Mouse (Mus musculus) C2C12 (cell line): ENCODE data around the gene Uri1.

Experiments
- CTCF ChIP-seq: IDR thresholded peaks from one replicate; pipeline ENCODE4 v1.5.1; 2011; ENCODE audit not compliant: control insufficient read depth, insufficient read depth, insufficient read length
- MAX ChIP-seq: IDR thresholded peaks from one replicate; pipeline ENCODE4 v1.6.1; 2011; ENCODE audit warnings: mild to moderate bottlenecking, control low read depth
- MYOD1 ChIP-seq: IDR thresholded peaks from one replicate; pipeline ENCODE4 v1.6.1; 2011; ENCODE audit warnings: low read depth; ENCODE audit not compliant: control insufficient read depth, insufficient read length
- USF1 ChIP-seq: IDR thresholded peaks from one replicate; pipeline ENCODE4 v1.6.1; 2011; ENCODE audit warnings: low read depth, mild to moderate bottlenecking, control low read depth, moderate library complexity

- no peak for TF ChIP-seq CTCF
- no peak for TF ChIP-seq USF1
- TF ChIP-seq MYOD1: no peak
- TF ChIP-seq MAX: no peak
Measured at GRCm38 (mm10) chr7:38012811-38013210, 10.5 kb downstream of the Uri1 start.
